Mouse (Mus musculus): ENCODE data around the gene Zc3h10. TPM values are rescaled to one million over a fixed set of nuclear protein-coding genes. Genes with fewer than 3 reads are reported as not detected.

Zc3h10 gene
- polyA plus RNA-seq, 1 experiment from 2014 or later: 16.6 TPM

- Histone ChIP-seq H3K27ac (ENCODE audit: low read length) (0 out of 2 replicates have a peak overlapping the region, but pooled peaks have one; percentile 23), H3K4me2 (replicated peaks; ENCODE audit: low read depth, low read length) (no peak overlapping the region), H3K27me3 (ENCODE audit: insufficient read depth, low read length) (no peaks in the 10 kb centered on the region), H3K9ac (replicated peaks; ENCODE audit: low read length) (no peak overlapping the region), H3K4me3 (ENCODE audit: low read length) (no peak overlapping the region), H3K9me3 (ENCODE audit: low read length) (no peaks in the 10 kb centered on the region), H3K4me1 (ENCODE audit: insufficient read depth, low read length) (peaks cover 6% of the 10 kb centered on the region), H3K36me3 (ENCODE audit: insufficient read depth, low read length) (peaks cover 37% of the 10 kb centered on the region)
- ATAC-seq (ENCODE audit: low FRiP score, low TSS enrichment): no peak
- WGBS: 79% methylated on average over 3 of the region's 3 CpGs
Observed at GRCm38 (mm10) chr10:128545570-128545898, 2.0 kb downstream of the Zc3h10 start.

GRCm38 (mm10) chr10:128544674-128545569 is 2.7 kb downstream of the Zc3h10 start:
- H3K27ac ChIP-seq (ENCODE audit: low read length): no peak overlapping the region
- peaks cover 6% of the 10 kb centered on the region for H3K4me1 ChIP-seq (ENCODE audit: insufficient read depth, low read length)
- no peak for ATAC-seq (ENCODE audit: low FRiP score, low TSS enrichment)
- no peaks in the 10 kb centered on the region for H3K9me3 ChIP-seq (ENCODE audit: low read length)
- peaks cover 37% of the 10 kb centered on the region for H3K36me3 ChIP-seq (ENCODE audit: insufficient read depth, low read length)
- 92% methylated on average over 37 of the region's 37 CpGs for WGBS
- H3K4me3 ChIP-seq (ENCODE audit: low read length): no peak overlapping the region
- H3K4me2 ChIP-seq (replicated peaks; ENCODE audit: low read depth, low read length): no peak overlapping the region
- H3K9ac ChIP-seq (replicated peaks; ENCODE audit: low read length): no peak overlapping the region
- H3K27me3 ChIP-seq (ENCODE audit: insufficient read depth, low read length): no peaks in the 10 kb centered on the region

DNA sequence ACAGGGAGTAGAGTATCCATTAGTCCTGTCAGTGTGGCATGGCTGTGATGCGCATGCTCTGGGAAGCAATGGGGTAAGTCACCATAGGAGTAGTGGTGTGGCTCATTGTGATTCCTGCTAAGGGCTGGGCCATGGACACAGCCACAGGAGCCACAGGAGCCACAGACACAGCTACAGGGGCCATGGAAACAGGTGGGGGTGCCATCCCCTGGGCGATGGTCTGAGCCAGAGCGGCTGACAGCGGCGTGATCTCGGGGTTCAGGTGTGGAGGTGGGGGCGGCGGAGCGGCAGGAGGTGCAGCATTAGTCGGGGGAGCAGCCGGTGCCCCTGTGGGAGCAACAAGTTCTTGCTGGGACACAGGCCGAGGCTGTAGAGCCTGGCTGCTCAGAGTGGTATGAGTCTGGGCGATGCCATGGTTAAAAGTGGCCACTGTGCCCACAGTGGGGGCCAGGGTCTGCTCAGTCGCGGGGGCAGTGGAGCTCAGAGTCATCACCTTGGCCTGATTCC is 3.4 kb downstream of the Zc3h10 start:
- peaks cover 37% of the 10 kb centered on the region for H3K36me3 ChIP-seq (ENCODE audit: insufficient read depth, low read length)

DNA sequence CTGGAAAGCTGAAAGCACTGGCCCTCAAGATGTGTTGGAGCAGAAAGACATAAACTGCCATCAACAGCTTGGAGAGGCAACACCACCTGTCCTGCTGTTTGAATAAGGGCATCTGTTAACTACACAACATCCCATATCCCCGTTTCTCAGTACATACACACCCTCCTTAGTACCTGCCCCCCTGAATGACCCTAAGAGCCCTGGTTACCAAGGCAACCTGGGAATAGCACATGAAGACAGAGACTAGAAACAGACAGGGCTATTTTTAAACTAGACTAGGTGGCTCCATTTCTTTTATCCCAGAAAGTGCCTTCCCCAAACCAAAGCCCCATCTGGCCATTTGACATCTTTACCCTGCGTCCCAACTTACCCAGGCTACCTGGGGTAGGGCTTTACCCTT is 4.5 kb downstream of the Zc3h10 start:
- H3K4me2 ChIP-seq (replicated peaks; ENCODE audit: low read depth, low read length): no peak overlapping the region
- H3K4me1 ChIP-seq (ENCODE audit: insufficient read depth, low read length): peaks cover 6% of the 10 kb centered on the region
- H3K4me3 ChIP-seq (ENCODE audit: low read length): no peak overlapping the region
- WGBS: 65% methylated on average over 2 of the region's 2 CpGs
- H3K27ac ChIP-seq (ENCODE audit: low read length): no peak overlapping the region
- no peaks in the 10 kb centered on the region for H3K27me3 ChIP-seq (ENCODE audit: insufficient read depth, low read length)
- H3K9ac ChIP-seq (replicated peaks; ENCODE audit: low read length): no peak overlapping the region
- ATAC-seq (ENCODE audit: low FRiP score, low TSS enrichment): no peak
- no peaks in the 10 kb centered on the region for H3K9me3 ChIP-seq (ENCODE audit: low read length)
- peaks cover 37% of the 10 kb centered on the region for H3K36me3 ChIP-seq (ENCODE audit: insufficient read depth, low read length)

More for the DNA sequence above, 3.4 kb downstream of the Zc3h10 start:
- ATAC-seq (ENCODE audit: low FRiP score, low TSS enrichment): no peak
- no peak overlapping the region for H3K27ac ChIP-seq (ENCODE audit: low read length)
- H3K4me1 ChIP-seq (ENCODE audit: insufficient read depth, low read length): peaks cover 6% of the 10 kb centered on the region
- WGBS: 95% methylated on average over 15 of the region's 15 CpGs
- no peaks in the 10 kb centered on the region for H3K9me3 ChIP-seq (ENCODE audit: low read length)
- H3K9ac ChIP-seq (replicated peaks; ENCODE audit: low read length): no peak overlapping the region
- no peaks in the 10 kb centered on the region for H3K27me3 ChIP-seq (ENCODE audit: insufficient read depth, low read length)
- H3K4me2 ChIP-seq (replicated peaks; ENCODE audit: low read depth, low read length): no peak overlapping the region
- H3K4me3 ChIP-seq (ENCODE audit: low read length): no peak overlapping the region

DNA sequence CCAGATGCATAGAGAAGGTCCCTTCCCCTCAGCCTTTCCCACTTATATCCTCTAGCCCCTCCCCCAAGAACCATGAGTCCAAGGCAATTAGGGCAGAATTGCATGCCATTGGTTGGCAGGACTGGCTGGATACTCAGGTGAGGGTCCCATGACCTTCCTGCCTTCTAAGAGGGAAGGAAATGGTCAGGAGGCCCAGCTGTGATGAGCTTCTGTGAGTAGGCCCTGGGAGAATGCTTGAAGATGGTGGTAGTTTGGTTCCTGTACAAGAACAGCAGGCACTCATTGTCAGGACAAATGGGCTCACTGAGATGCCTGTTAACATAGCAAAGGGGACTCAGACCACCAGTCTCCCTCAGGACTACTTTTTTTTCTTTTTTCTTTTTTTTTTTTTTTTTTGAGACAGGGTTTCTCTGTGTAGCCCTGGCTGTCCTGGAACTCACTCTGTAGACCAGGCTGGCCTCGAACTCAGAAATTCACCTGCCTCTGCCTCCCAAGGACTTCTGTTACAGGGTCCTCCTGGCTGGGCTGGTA is 9.2 kb downstream of the Zc3h10 start:
- 83% methylated on average over 1 of the region's 1 CpGs for WGBS
- Histone ChIP-seq H3K4me1 (ENCODE audit: insufficient read depth, low read length) (peaks cover 3% of the 10 kb centered on the region; the same call in 1 of the 2 replicates), H3K9me3 (ENCODE audit: low read length) (no peaks in the 10 kb centered on the region), H3K4me2 (replicated peaks; ENCODE audit: low read depth, low read length) (no peak overlapping the region), H3K36me3 (ENCODE audit: insufficient read depth, low read length) (peaks cover 13% of the 10 kb centered on the region), H3K9ac (replicated peaks; ENCODE audit: low read length) (no peak overlapping the region), H3K27me3 (ENCODE audit: insufficient read depth, low read length) (no peaks in the 10 kb centered on the region), H3K4me3 (ENCODE audit: low read length) (no peak overlapping the region), H3K27ac (ENCODE audit: low read length) (no peak overlapping the region)
- no peak for ATAC-seq (ENCODE audit: low FRiP score, low TSS enrichment)

GRCm38 (mm10) chr10:128536266-128536940 is 11.2 kb downstream of the Zc3h10 start:
- H3K4me3 ChIP-seq (ENCODE audit: low read length): peak overlapping the region; percentile 33
- peak overlapping the region; percentile 44 for H3K4me2 ChIP-seq (replicated peaks; ENCODE audit: low read depth, low read length)
- H3K9ac ChIP-seq (replicated peaks; ENCODE audit: low read length): peak overlapping the region; percentile 54
- H3K27me3 ChIP-seq (ENCODE audit: insufficient read depth, low read length): no peaks in the 10 kb centered on the region
- H3K9me3 ChIP-seq (ENCODE audit: low read length): no peaks in the 10 kb centered on the region
- peaks cover 3% of the 10 kb centered on the region; the same call in 1 of the 2 replicates for H3K4me1 ChIP-seq (ENCODE audit: insufficient read depth, low read length)
- no peaks in the 10 kb centered on the region for H3K36me3 ChIP-seq (ENCODE audit: insufficient read depth, low read length)
- ATAC-seq (ENCODE audit: low FRiP score, low TSS enrichment): peak; percentile 94
- 13% methylated on average over 18 of the region's 18 CpGs for WGBS
- H3K27ac ChIP-seq (ENCODE audit: low read length): peak overlapping the region; percentile 7

GRCm38 (mm10) chr10:128535624-128536265 is 11.8 kb downstream of the Zc3h10 start:
- Histone ChIP-seq H3K4me2 (replicated peaks; ENCODE audit: low read depth, low read length) (peak overlapping the region; percentile 44), H3K9ac (replicated peaks; ENCODE audit: low read length) (peak overlapping the region; percentile 47), H3K36me3 (ENCODE audit: insufficient read depth, low read length) (no peaks in the 10 kb centered on the region), H3K27me3 (ENCODE audit: insufficient read depth, low read length) (no peaks in the 10 kb centered on the region), H3K9me3 (ENCODE audit: low read length) (no peaks in the 10 kb centered on the region), H3K4me3 (ENCODE audit: low read length) (peak overlapping the region; percentile 33), H3K4me1 (ENCODE audit: insufficient read depth, low read length) (peaks cover 3% of the 10 kb centered on the region; the same call in 1 of the 2 replicates), H3K27ac (ENCODE audit: low read length) (peak overlapping the region; percentile 7; the same call in 1 of the 2 replicates)
- 68% methylated on average over 4 of the region's 4 CpGs for WGBS
- no peak; the same call in 1 of the 2 replicates for ATAC-seq (ENCODE audit: low FRiP score, low TSS enrichment)

- no peak overlapping the region for H3K9ac ChIP-seq (replicated peaks; ENCODE audit: low read length)
- H3K4me3 ChIP-seq (ENCODE audit: low read length): no peak overlapping the region
- H3K36me3 ChIP-seq (ENCODE audit: insufficient read depth, low read length): no peaks in the 10 kb centered on the region
- no peaks in the 10 kb centered on the region for H3K27me3 ChIP-seq (ENCODE audit: insufficient read depth, low read length)
- WGBS: 85% methylated on average over 2 of the region's 2 CpGs
- H3K27ac ChIP-seq (ENCODE audit: low read length): no peak overlapping the region
- ATAC-seq (ENCODE audit: low FRiP score, low TSS enrichment): no peak
- H3K9me3 ChIP-seq (ENCODE audit: low read length): no peaks in the 10 kb centered on the region
- H3K4me2 ChIP-seq (replicated peaks; ENCODE audit: low read depth, low read length): no peak overlapping the region
- peaks cover 3% of the 10 kb centered on the region; the same call in 1 of the 2 replicates for H3K4me1 ChIP-seq (ENCODE audit: insufficient read depth, low read length)
Observed at GRCm38 (mm10) chr10:128535206-128535605, 12.4 kb downstream of the Zc3h10 start.

All from kidney, embryonic 16.5 days (tissue).